Mouse (Mus musculus) lung, embryonic 15.5 days (tissue): ENCODE results near the gene Gm9945. TPM values are rescaled to one million over a fixed set of nuclear protein-coding genes. Genes with fewer than 3 reads are reported as not detected.
A peak's percentile ranks its signal among the peaks of the same experiment; 100 is the strongest.

ENCODE experiments used
- ATAC-seq: fragments of 200-750 bp; cut with Nextera tagmentation; 2 replicates; pipeline ENCODE4 v1.8.0; 2017; ENCODE audit warnings: moderate number of reproducible peaks, borderline replicate concordance; ENCODE audit not compliant: low FRiP score, low TSS enrichment; ENCODE audit errors: extremely low read depth
- H3K27ac ChIP-seq: fragments of 300-500 bp; sonication (generic); 2 replicates; pipeline ENCODE4 v1.5.1; 2015; ENCODE audit warnings: moderate library complexity, mild to moderate bottlenecking, inconsistent platforms
- H3K27me3 ChIP-seq: fragments of 300-500 bp; sonication (generic); 2 replicates; pipeline ENCODE4 v1.6.1; 2015; ENCODE audit warnings: inconsistent platforms
- H3K36me3 ChIP-seq: fragments of 300-500 bp; sonication (generic); 2 replicates; pipeline ENCODE4 v1.6.1; 2015; ENCODE audit warnings: inconsistent platforms
- H3K4me1 ChIP-seq: fragments of 300-500 bp; sonication (generic); 2 replicates; pipeline ENCODE4 v1.6.1; 2015; ENCODE audit warnings: inconsistent platforms
- H3K4me2 ChIP-seq: fragments of 300-500 bp; sonication (generic); 2 replicates; pipeline ENCODE4 v1.6.1; 2015; ENCODE audit warnings: inconsistent platforms, mild to moderate bottlenecking, moderate library complexity
- H3K4me3 ChIP-seq: fragments of 300-500 bp; sonication (generic); 2 replicates; pipeline ENCODE4 v1.5.1; 2015; ENCODE audit warnings: mild to moderate bottlenecking, inconsistent platforms
- H3K9ac ChIP-seq: fragments of 300-500 bp; sonication (generic); 2 replicates; pipeline ENCODE4 v1.6.1; 2015; ENCODE audit warnings: inconsistent platforms
- H3K9me3 ChIP-seq: fragments of 300-500 bp; sonication (generic); 2 replicates; pipeline ENCODE4 v1.6.1; 2016; ENCODE audit warnings: inconsistent platforms
- WGBS: fragments of 180-500 bp; shearing (Covaris S2); methylation state at CpG from one replicate; pipeline ENCODE4 v1.1.7; 2015; 5-methylcytosine and 5-hydroxymethylcytosine counted together
- polyA plus RNA-seq: library from polyadenylated mRNA; unstranded; fragments of >200 nt; fragmentation: Nextera tagmentation; extraction: Ambion mirVana; gene quantifications from 2 replicates; pipeline ENCODE4 v1.2.1, GENCODE M21; 2015

The Gm9945 gene
- polyA plus RNA-seq, 1 experiment from 2014 or later = not detected

DNA sequence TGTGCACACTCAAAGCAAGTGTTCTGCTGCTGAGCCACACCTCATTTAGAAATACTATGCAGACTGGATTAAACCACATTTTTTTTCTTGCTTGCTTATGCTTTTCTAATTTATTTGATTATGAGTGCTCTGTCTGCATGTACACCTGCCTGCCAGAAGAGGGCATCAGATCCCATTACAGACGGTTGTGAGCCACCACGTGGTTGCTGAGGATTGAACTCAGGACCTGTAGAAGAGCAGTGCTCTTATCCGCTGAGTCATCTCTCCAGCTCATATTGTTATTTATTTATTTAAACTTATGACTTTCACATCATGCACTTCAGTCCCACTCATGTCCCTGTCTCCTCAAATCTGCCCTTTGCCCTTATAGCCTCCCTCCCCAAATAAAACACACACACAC is 5.8 kb downstream of the Gm9945 start:
- WGBS = 44% methylated on average over 3 of the region's 3 CpGs
- Histone ChIP-seq H3K4me2 (no peak overlapping the region), H3K9ac (no peak overlapping the region), H3K9me3 (no peaks in the 10 kb centered on the region), H3K4me3 (no peak overlapping the region), H3K27ac (no peak overlapping the region), H3K36me3 (no peaks in the 10 kb centered on the region), H3K4me1 (peaks cover 9% of the 10 kb centered on the region), H3K27me3 (peaks cover 42% of the 10 kb centered on the region)
- no peak for ATAC-seq

DNA sequence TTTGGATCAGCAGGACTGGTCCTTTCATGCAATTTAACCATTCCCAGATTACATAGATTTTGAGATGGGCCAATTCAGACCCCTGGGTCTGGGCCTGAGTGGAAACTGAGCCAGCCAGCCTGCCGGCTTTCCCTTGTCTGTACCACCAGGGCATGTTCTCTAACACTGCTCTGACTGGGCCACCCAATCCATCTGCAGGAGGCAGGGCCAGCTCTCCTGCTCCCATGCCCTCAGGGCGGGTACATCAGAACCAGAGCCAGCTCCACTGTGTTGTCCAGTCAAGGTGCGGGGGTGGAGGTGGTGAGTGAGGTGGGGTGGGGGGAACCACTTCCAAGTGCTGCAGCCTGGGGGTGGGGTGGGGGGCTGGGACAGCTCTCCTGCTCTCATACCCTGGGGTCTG is 6.4 kb downstream of the Gm9945 start:
- H3K27ac ChIP-seq = no peak overlapping the region
- no peak overlapping the region for H3K4me2 ChIP-seq
- no peak overlapping the region for H3K9ac ChIP-seq
- no peak for ATAC-seq
- WGBS = 58% methylated on average over 3 of the region's 3 CpGs
- H3K4me3 ChIP-seq = no peak overlapping the region
- peaks cover 9% of the 10 kb centered on the region for H3K4me1 ChIP-seq
- H3K27me3 ChIP-seq = peaks cover 36% of the 10 kb centered on the region
- H3K36me3 ChIP-seq = no peaks in the 10 kb centered on the region
- H3K9me3 ChIP-seq = no peaks in the 10 kb centered on the region

DNA sequence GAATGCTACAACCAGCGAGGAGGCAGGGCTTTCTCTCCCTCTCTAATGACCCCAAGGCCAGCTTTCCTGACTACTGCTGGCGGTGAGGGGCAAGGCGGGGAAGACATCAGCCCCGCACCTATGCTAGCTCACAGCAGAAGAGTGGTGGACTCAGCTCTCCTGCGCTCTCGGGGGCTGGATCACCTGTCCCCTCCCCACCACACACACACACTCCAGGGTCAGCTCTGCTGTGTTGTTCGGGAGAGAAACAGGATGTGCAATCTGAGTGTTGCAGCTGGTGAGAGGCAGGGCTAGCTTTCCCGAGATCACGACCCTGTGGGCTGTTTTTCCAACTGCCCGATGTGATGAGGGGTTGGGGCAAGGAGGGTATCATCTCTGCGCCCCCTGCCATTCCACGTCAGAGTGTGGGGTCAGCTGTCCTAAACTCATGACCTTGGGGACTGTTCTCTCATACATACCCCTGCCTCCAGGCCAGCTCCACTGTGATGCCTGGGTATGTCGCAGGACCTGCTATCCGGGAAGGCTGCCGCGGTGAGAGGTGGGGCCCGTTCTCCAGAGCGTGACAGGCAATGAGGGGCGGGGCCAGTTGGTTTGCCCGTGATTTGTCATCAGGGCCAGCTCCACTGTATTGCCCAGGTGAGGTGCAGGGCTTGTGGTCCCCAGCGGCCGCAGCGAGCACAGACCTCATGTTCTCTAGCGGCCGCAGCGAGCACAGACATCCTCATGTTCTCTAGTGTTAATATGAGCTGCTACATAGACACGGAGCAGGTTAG is 7.0 kb downstream of the Gm9945 start:
- Histone ChIP-seq H3K4me1 (peaks cover 9% of the 10 kb centered on the region), H3K9ac (no peak overlapping the region), H3K36me3 (no peaks in the 10 kb centered on the region), H3K4me3 (peak overlapping the region; percentile 17; the same call in 1 of the 2 replicates), H3K27ac (no peak overlapping the region), H3K9me3 (no peaks in the 10 kb centered on the region), H3K27me3 (peaks cover 29% of the 10 kb centered on the region), H3K4me2 (peak overlapping the region; percentile 51)
- no peak; the same call in 1 of the 2 replicates for ATAC-seq
- 7% methylated on average over 27 of the region's 27 CpGs for WGBS

DNA sequence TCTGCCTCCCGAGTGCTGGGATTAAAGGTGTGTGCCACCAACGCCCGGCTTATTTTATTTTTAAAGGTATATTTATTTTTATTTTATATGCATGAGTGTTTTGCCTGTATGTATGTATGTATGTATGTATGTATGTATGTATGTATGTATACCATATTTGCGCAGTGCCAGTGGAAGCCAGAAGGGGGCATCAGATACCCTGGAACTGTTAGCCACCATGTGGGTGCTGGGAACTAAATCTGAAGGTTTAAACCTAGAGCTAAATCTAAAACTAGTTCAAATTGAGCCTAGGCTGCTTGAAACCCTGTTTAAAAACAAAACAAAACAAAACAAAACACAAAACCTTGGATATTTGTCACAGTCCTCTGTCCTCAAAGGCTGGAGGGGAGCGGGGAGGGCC is 9.0 kb downstream of the Gm9945 start:
- Histone ChIP-seq H3K4me2 (no peak overlapping the region), H3K9me3 (no peaks in the 10 kb centered on the region), H3K27me3 (peaks cover 23% of the 10 kb centered on the region), H3K4me3 (no peak overlapping the region), H3K9ac (no peak overlapping the region), H3K4me1 (peaks cover 9% of the 10 kb centered on the region), H3K36me3 (no peaks in the 10 kb centered on the region), H3K27ac (no peak overlapping the region)
- no peak for ATAC-seq
- 94% methylated on average over 5 of the region's 5 CpGs for whole genome bisulfite sequencing

DNA sequence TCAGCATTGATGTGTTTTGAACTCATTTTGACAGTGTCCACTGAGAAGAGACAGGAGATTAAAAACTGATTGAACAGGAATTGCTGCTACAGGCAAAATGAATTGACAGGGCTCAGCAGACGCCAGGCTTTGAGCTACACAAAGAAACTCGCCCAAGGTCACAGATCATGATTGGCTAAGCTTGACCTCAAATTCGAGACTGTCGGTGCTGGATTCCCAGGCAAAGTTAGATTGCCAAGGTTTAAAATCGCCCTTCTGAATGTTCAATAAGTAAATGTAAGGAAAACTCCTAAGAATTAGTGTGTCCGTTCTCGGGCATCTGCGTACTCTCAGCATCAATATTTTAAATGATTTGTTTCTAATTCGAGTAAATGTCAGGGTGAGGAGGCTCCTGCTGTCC is 9.5 kb downstream of the Gm9945 start:
- Histone ChIP-seq H3K27ac (no peak overlapping the region), H3K9me3 (no peaks in the 10 kb centered on the region), H3K4me3 (no peak overlapping the region), H3K27me3 (peaks cover 23% of the 10 kb centered on the region), H3K4me2 (no peak overlapping the region), H3K9ac (no peak overlapping the region), H3K4me1 (peaks cover 9% of the 10 kb centered on the region), H3K36me3 (no peaks in the 10 kb centered on the region)
- no peak for ATAC-seq
- WGBS = 80% methylated on average over 9 of the region's 9 CpGs

DNA sequence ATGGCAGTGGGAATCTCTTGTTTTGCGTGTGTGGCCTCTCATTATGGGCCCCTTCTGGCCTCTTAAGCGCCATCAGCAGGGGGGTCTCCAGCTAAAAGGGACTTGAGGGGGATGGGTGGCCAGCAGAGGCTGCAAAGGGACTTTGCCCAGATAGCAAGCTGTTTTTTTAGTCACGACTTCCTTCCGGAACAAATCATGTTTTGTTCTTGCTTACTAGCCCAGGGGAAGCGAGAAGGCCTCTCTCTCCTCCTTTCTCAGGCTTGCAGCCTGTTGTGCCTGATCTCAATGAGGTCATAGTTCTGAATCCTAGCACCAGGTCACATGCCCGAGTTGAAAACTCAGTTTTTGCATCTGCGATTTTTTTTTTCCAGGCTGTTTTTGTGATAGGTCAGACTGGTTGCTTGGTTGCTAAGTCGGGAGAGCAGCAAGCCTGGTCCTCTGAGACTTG is 12.0 kb downstream of the Gm9945 start:
- Histone ChIP-seq H3K4me1 (peaks cover 6% of the 10 kb centered on the region), H3K9me3 (no peaks in the 10 kb centered on the region), H3K4me2 (no peak overlapping the region), H3K4me3 (no peak overlapping the region), H3K27me3 (peaks cover 12% of the 10 kb centered on the region), H3K36me3 (no peaks in the 10 kb centered on the region), H3K27ac (no peak overlapping the region), H3K9ac (no peak overlapping the region)
- 33% methylated on average over 8 of the region's 8 CpGs for WGBS
- no peak for ATAC-seq

DNA sequence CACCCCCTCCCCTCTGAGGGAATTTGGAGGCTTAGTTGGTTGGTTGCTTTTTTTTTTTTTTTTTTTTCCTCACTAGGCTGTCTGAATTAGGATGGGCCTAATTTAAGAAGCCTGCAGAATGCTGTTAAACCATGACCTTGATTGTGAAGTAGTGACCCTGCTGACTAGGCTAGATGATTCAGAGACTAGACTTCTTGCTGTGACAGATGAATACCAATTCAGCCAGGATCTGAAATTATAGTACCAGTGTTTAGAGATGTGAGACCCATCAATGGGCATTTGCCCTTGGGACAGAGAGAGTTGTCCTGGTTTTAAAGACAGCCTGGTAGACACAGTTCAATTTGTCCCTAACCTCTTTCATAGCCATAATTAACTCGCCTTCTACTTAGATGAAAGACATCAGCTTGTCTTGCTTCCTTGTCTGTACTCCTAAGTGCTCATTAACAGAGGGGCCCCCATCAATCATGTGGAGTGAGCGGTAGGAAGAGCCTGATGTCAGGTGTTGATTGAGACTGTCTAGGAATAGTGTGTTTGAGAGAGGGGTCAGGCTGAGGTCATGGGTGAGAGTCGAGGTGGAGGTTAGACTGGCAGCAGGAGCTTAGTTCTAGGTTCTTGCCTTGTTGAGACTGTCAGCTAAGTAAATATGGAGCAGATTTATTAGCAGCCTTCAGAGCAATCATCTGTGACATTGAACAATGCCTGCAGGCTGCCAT is 13.4 kb downstream of the Gm9945 start:
- Histone ChIP-seq H3K4me2 (no peak overlapping the region), H3K27ac (no peak overlapping the region), H3K27me3 (no peaks in the 10 kb centered on the region), H3K36me3 (no peaks in the 10 kb centered on the region), H3K9me3 (no peaks in the 10 kb centered on the region), H3K4me3 (no peak overlapping the region), H3K9ac (no peak overlapping the region), H3K4me1 (no peaks in the 10 kb centered on the region)
- ATAC-seq = no peak
- 33% methylated on average over 3 of the region's 3 CpGs for WGBS

DNA sequence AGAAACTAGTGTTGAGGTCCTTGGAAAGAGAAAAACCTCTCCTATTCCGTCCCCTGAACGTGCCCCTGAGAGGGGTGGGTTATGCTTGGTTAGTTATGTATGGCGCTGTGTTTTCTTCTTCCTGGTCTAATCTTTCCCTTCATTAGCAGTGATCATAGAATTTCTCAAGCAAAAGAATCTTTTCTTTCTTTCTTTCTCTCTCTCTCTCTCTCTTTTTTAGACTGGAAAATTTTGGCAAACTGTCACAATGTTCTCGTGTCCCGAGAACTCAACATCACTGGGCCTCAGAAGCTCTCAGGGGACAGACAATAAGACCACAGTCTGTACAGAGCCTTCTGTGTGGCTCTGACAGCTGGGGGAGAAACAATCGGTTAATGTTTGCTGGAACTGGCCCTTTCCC is 15.5 kb downstream of the Gm9945 start:
- Histone ChIP-seq H3K36me3 (no peaks in the 10 kb centered on the region), H3K4me3 (no peak overlapping the region), H3K9ac (no peak overlapping the region), H3K27me3 (no peaks in the 10 kb centered on the region), H3K4me2 (no peak overlapping the region), H3K27ac (no peak overlapping the region), H3K9me3 (no peaks in the 10 kb centered on the region), H3K4me1 (peaks cover 1% of the 10 kb centered on the region; the same call in 1 of the 2 replicates)
- no peak for ATAC-seq
- WGBS = 48% methylated on average over 6 of the region's 6 CpGs

DNA sequence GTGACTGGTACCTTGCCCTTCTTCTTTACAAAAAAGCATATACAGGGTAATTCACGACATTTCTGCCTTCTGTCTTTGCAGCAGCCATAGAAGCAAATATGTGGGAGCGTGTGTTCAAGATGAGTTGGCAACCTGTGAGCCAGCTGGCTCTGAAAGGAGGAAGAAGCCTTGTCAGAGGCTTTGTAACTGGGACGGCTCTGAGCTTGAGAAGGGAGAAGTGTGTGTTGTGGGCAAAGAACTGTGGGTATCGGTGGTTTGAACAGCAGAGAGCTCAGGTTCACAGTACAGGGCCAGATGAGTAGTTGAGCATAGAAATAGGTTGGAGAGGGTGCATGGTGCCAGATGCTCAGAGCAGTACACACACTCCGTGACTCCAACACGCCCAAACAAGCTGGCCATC is 17.0 kb downstream of the Gm9945 start:
- Histone ChIP-seq H3K36me3 (no peaks in the 10 kb centered on the region), H3K9me3 (no peaks in the 10 kb centered on the region), H3K4me3 (no peak overlapping the region), H3K4me1 (peaks cover 7% of the 10 kb centered on the region; the same call in 1 of the 2 replicates), H3K9ac (no peak overlapping the region), H3K27me3 (no peaks in the 10 kb centered on the region), H3K27ac (no peak overlapping the region), H3K4me2 (no peak overlapping the region)
- no peak for ATAC-seq
- WGBS = 74% methylated on average over 6 of the region's 6 CpGs

DNA sequence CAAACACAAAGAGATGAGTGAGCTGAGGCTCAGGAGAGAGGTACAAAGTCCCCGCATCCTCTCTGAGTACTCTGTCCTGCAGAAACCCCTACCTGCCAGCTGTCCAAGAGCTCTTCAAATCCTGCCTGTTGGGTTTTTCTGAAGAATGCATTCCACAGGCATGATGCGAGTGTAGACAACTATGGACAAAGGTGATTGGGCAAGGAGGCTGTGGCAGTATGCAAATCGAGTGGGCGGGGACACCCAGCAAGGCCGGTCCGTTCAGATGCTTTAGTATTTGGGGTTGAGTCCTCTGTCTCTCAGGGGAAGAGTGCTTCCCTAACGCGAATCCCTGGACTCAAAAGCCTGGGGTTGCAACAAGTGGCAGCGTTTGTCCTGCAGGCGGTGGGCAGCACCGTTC is 20.6 kb downstream of the Gm9945 start:
- 7% methylated on average over 11 of the region's 11 CpGs for WGBS
- peak; percentile 81 for ATAC-seq
- H3K36me3 ChIP-seq = no peaks in the 10 kb centered on the region
- H3K4me2 ChIP-seq = peak overlapping the region; percentile 35
- no peaks in the 10 kb centered on the region for H3K9me3 ChIP-seq
- no peak overlapping the region for H3K27ac ChIP-seq
- H3K27me3 ChIP-seq = no peaks in the 10 kb centered on the region
- H3K4me3 ChIP-seq = no peak overlapping the region
- no peak overlapping the region for H3K9ac ChIP-seq
- peaks cover 7% of the 10 kb centered on the region; the same call in 1 of the 2 replicates for H3K4me1 ChIP-seq

DNA sequence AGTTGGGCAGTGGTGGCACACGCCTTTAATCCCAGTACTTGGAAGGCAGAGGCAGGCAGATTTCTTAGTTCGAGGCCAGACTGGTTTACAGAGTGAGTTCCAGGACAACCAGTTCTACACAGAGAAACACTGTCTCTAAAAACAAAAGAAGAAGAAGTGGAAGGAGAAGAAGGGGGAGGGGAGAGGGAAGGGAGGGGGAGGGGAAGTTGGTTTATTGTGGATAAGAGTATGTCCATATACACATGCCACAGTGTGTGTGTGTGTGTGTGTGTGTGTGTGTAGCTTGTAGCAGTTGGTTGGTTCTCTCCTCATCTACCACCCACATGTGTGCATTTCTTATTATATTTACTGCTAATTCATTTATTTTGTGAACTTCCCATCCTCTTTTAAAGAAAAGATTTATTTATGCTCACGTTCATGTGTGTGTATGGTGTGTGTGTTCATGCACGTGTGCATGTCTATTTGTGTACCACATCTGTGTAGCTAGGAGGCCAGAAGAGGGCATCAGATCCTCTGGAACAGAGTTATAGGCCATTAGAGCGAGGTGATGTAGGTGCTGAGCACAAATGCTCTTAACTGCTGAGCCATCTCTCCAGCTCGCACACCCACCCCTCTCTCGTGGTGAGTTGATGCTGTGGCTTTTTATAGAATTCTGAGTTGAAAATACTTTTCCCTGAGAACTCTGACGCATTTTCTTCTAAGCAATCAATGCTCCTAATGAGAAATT is 22.2 kb downstream of the Gm9945 start:
- Histone ChIP-seq H3K4me2 (no peak overlapping the region), H3K9ac (no peak overlapping the region), H3K9me3 (no peaks in the 10 kb centered on the region), H3K27ac (no peak overlapping the region), H3K4me3 (no peak overlapping the region), H3K36me3 (no peaks in the 10 kb centered on the region), H3K27me3 (no peaks in the 10 kb centered on the region), H3K4me1 (peaks cover 7% of the 10 kb centered on the region; the same call in 1 of the 2 replicates)
- no peak for ATAC-seq
- WGBS = 78% methylated on average over 8 of the region's 8 CpGs

DNA sequence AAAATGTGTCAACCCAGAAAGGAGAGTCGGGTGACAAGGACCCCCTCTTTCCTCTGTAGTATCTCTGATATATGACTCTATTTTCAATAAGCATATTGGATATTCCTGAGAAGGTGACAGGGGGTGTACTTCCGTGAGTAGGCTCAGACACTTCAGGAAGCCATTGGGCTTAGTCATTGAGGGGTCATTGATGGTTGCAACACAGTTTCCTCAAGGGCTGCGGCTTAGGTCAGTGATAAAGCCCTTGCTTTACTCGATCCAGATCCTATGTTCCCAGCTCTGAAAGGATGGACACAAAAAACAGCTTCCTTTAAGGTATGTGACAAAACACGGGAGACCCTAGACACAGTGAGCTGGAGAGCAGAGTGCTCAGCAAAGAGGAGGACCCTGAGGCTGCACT is 23.8 kb downstream of the Gm9945 start:
- ATAC-seq = no peak
- 65% methylated on average over 5 of the region's 5 CpGs for WGBS
- no peaks in the 10 kb centered on the region for H3K9me3 ChIP-seq
- H3K27ac ChIP-seq = no peak overlapping the region
- H3K4me1 ChIP-seq = peaks cover 7% of the 10 kb centered on the region; the same call in 1 of the 2 replicates
- H3K36me3 ChIP-seq = no peaks in the 10 kb centered on the region
- H3K4me2 ChIP-seq = no peak overlapping the region
- no peak overlapping the region for H3K4me3 ChIP-seq
- no peak overlapping the region for H3K9ac ChIP-seq
- no peaks in the 10 kb centered on the region for H3K27me3 ChIP-seq
